Mouse (Mus musculus): Measurements from ENCODE around the gene 6330409D20Rik. TPM values are rescaled to one million over a fixed set of nuclear protein-coding genes. Genes with fewer than 3 reads are reported as not detected.

The 6330409D20Rik gene
- polyA plus RNA-seq, 1 experiment from 2014 or later: 0.43 TPM

GRCm38 (mm10) chr2:32700966-32701743, 39.7 kb downstream of the 6330409D20Rik start:
- no peak; the same call in 1 of the 2 replicates for ATAC-seq (ENCODE audit: low read depth)
- Histone ChIP-seq H3K9me3 (ENCODE audit: control insufficient read depth, low read length) (no peaks in the 10 kb centered on the region), H3K27ac (ENCODE audit: low read length) (no peak overlapping the region), H3K4me1 (replicated peaks; ENCODE audit: control insufficient read depth, insufficient read depth, low read length) (no peaks in the 10 kb centered on the region), H3K27me3 (ENCODE audit: control insufficient read depth, insufficient read depth, low read depth, low read length) (no peaks in the 10 kb centered on the region), H3K4me2 (ENCODE audit: low read depth, low read length) (no peak overlapping the region), H3K9ac (ENCODE audit: low read length) (no peak overlapping the region), H3K36me3 (ENCODE audit: control insufficient read depth, insufficient read depth, low read length) (peaks cover 24% of the 10 kb centered on the region), H3K4me3 (ENCODE audit: low read length) (no peak overlapping the region)
- WGBS: 80% methylated on average over 14 of the region's 14 CpGs

- Histone ChIP-seq H3K4me1 (replicated peaks; ENCODE audit: control insufficient read depth, insufficient read depth, low read length) (0 out of 2 replicates have a peak, but pooled peaks cover 1% of the 10 kb centered on the region), H3K36me3 (ENCODE audit: control insufficient read depth, insufficient read depth, low read length) (peaks cover 13% of the 10 kb centered on the region), H3K27me3 (ENCODE audit: control insufficient read depth, insufficient read depth, low read depth, low read length) (no peaks in the 10 kb centered on the region), H3K4me3 (ENCODE audit: low read length) (no peak overlapping the region), H3K9ac (ENCODE audit: low read length) (no peak overlapping the region), H3K4me2 (ENCODE audit: low read depth, low read length) (no peak overlapping the region), H3K27ac (ENCODE audit: low read length) (no peak overlapping the region), H3K9me3 (ENCODE audit: control insufficient read depth, low read length) (no peaks in the 10 kb centered on the region)
- ATAC-seq (ENCODE audit: low read depth): no peak
- WGBS: 74% methylated on average over 6 of the region's 6 CpGs
Measured at GRCm38 (mm10) chr2:32699680-32700079, 41.1 kb downstream of the 6330409D20Rik start.

GRCm38 (mm10) chr2:32694691-32695090, 46.1 kb downstream of the 6330409D20Rik start:
- 79% methylated on average over 12 of the region's 12 CpGs for WGBS
- ATAC-seq (ENCODE audit: low read depth): no peak
- H3K4me3 ChIP-seq (ENCODE audit: low read length): peak overlapping the region; percentile 84

GRCm38 (mm10) chr2:32693823-32694411, 46.9 kb downstream of the 6330409D20Rik start:
- peak; percentile 98 for ATAC-seq (ENCODE audit: low read depth)
- Histone ChIP-seq H3K9ac (ENCODE audit: low read length) (peak overlapping the region; percentile 93), H3K27ac (ENCODE audit: low read length) (peak overlapping the region; percentile 86), H3K4me3 (ENCODE audit: low read length) (peak overlapping the region; percentile 84), H3K4me2 (ENCODE audit: low read depth, low read length) (peak overlapping the region; percentile 83), H3K9me3 (ENCODE audit: control insufficient read depth, low read length) (no peaks in the 10 kb centered on the region), H3K36me3 (ENCODE audit: control insufficient read depth, insufficient read depth, low read length) (no peaks in the 10 kb centered on the region), H3K27me3 (ENCODE audit: control insufficient read depth, insufficient read depth, low read depth, low read length) (no peaks in the 10 kb centered on the region), H3K4me1 (replicated peaks; ENCODE audit: control insufficient read depth, insufficient read depth, low read length) (peaks cover 21% of the 10 kb centered on the region)
- WGBS: under 1% methylated on average over 51 of the region's 51 CpGs

More at GRCm38 (mm10) chr2:32694691-32695090, 46.1 kb downstream of the 6330409D20Rik start:
- Histone ChIP-seq H3K27ac (ENCODE audit: low read length) (peak overlapping the region; percentile 64; the same call in 1 of the 2 replicates), H3K9me3 (ENCODE audit: control insufficient read depth, low read length) (no peaks in the 10 kb centered on the region), H3K27me3 (ENCODE audit: control insufficient read depth, insufficient read depth, low read depth, low read length) (no peaks in the 10 kb centered on the region), H3K4me2 (ENCODE audit: low read depth, low read length) (peak overlapping the region; percentile 63), H3K4me1 (replicated peaks; ENCODE audit: control insufficient read depth, insufficient read depth, low read length) (peaks cover 21% of the 10 kb centered on the region), H3K9ac (ENCODE audit: low read length) (peak overlapping the region; percentile 63), H3K36me3 (ENCODE audit: control insufficient read depth, insufficient read depth, low read length) (no peaks in the 10 kb centered on the region)

GRCm38 (mm10) chr2:32693282-32693681, 47.5 kb downstream of the 6330409D20Rik start:
- H3K4me2 ChIP-seq (ENCODE audit: low read depth, low read length): peak overlapping the region; percentile 83
- peak overlapping the region; percentile 93 for H3K9ac ChIP-seq (ENCODE audit: low read length)
- no peaks in the 10 kb centered on the region for H3K27me3 ChIP-seq (ENCODE audit: control insufficient read depth, insufficient read depth, low read depth, low read length)
- H3K4me1 ChIP-seq (replicated peaks; ENCODE audit: control insufficient read depth, insufficient read depth, low read length): peaks cover 21% of the 10 kb centered on the region
- no peaks in the 10 kb centered on the region for H3K9me3 ChIP-seq (ENCODE audit: control insufficient read depth, low read length)
- peak overlapping the region; percentile 86 for H3K27ac ChIP-seq (ENCODE audit: low read length)
- peak overlapping the region; percentile 84 for H3K4me3 ChIP-seq (ENCODE audit: low read length)
- no peak for ATAC-seq (ENCODE audit: low read depth)
- no peaks in the 10 kb centered on the region for H3K36me3 ChIP-seq (ENCODE audit: control insufficient read depth, insufficient read depth, low read length)
- 11% methylated on average over 7 of the region's 7 CpGs for WGBS

GRCm38 (mm10) chr2:32692496-32692895, 48.3 kb downstream of the 6330409D20Rik start:
- Histone ChIP-seq H3K4me3 (ENCODE audit: low read length) (0 out of 2 replicates have a peak overlapping the region, but pooled peaks have one; percentile 84), H3K4me1 (replicated peaks; ENCODE audit: control insufficient read depth, insufficient read depth, low read length) (peaks cover 21% of the 10 kb centered on the region), H3K27ac (ENCODE audit: low read length) (no peak overlapping the region), H3K4me2 (ENCODE audit: low read depth, low read length) (peak overlapping the region; percentile 83), H3K9ac (ENCODE audit: low read length) (0 out of 2 replicates have a peak overlapping the region, but pooled peaks have one; percentile 93), H3K9me3 (ENCODE audit: control insufficient read depth, low read length) (no peaks in the 10 kb centered on the region), H3K36me3 (ENCODE audit: control insufficient read depth, insufficient read depth, low read length) (peaks cover 5% of the 10 kb centered on the region; the same call in 1 of the 2 replicates), H3K27me3 (ENCODE audit: control insufficient read depth, insufficient read depth, low read depth, low read length) (no peaks in the 10 kb centered on the region)
- WGBS: 89% methylated on average over 14 of the region's 14 CpGs
- ATAC-seq (ENCODE audit: low read depth): no peak

- H3K27ac ChIP-seq (ENCODE audit: low read length): 0 out of 2 replicates have a peak overlapping the region, but pooled peaks have one; percentile 10
- H3K36me3 ChIP-seq (ENCODE audit: control insufficient read depth, insufficient read depth, low read length): peaks cover 15% of the 10 kb centered on the region
- WGBS: 63% methylated on average over 11 of the region's 11 CpGs
- H3K4me3 ChIP-seq (ENCODE audit: low read length): no peak overlapping the region
- ATAC-seq (ENCODE audit: low read depth): no peak
- no peak overlapping the region for H3K4me2 ChIP-seq (ENCODE audit: low read depth, low read length)
- no peaks in the 10 kb centered on the region for H3K27me3 ChIP-seq (ENCODE audit: control insufficient read depth, insufficient read depth, low read depth, low read length)
- peaks cover 21% of the 10 kb centered on the region for H3K4me1 ChIP-seq (replicated peaks; ENCODE audit: control insufficient read depth, insufficient read depth, low read length)
- no peaks in the 10 kb centered on the region for H3K9me3 ChIP-seq (ENCODE audit: control insufficient read depth, low read length)
- no peak overlapping the region for H3K9ac ChIP-seq (ENCODE audit: low read length)
Measured at GRCm38 (mm10) chr2:32691041-32691440, 49.8 kb downstream of the 6330409D20Rik start.

- WGBS: 26% methylated on average over 5 of the region's 5 CpGs
- H3K9me3 ChIP-seq (ENCODE audit: control insufficient read depth, low read length): no peaks in the 10 kb centered on the region
- H3K36me3 ChIP-seq (ENCODE audit: control insufficient read depth, insufficient read depth, low read length): peaks cover 24% of the 10 kb centered on the region
- ATAC-seq (ENCODE audit: low read depth): no peak
- no peak overlapping the region for H3K4me3 ChIP-seq (ENCODE audit: low read length)
- H3K27me3 ChIP-seq (ENCODE audit: control insufficient read depth, insufficient read depth, low read depth, low read length): no peaks in the 10 kb centered on the region
- H3K9ac ChIP-seq (ENCODE audit: low read length): no peak overlapping the region
- peaks cover 18% of the 10 kb centered on the region for H3K4me1 ChIP-seq (replicated peaks; ENCODE audit: control insufficient read depth, insufficient read depth, low read length)
- H3K4me2 ChIP-seq (ENCODE audit: low read depth, low read length): no peak overlapping the region
- no peak overlapping the region for H3K27ac ChIP-seq (ENCODE audit: low read length)
Measured at GRCm38 (mm10) chr2:32689420-32689819, 51.4 kb downstream of the 6330409D20Rik start.

GRCm38 (mm10) chr2:32687562-32687961, 53.3 kb downstream of the 6330409D20Rik start:
- Histone ChIP-seq H3K9me3 (ENCODE audit: control insufficient read depth, low read length) (no peaks in the 10 kb centered on the region), H3K9ac (ENCODE audit: low read length) (no peak overlapping the region), H3K4me1 (replicated peaks; ENCODE audit: control insufficient read depth, insufficient read depth, low read length) (peaks cover 9% of the 10 kb centered on the region), H3K27me3 (ENCODE audit: control insufficient read depth, insufficient read depth, low read depth, low read length) (no peaks in the 10 kb centered on the region), H3K27ac (ENCODE audit: low read length) (no peak overlapping the region), H3K36me3 (ENCODE audit: control insufficient read depth, insufficient read depth, low read length) (peaks cover 35% of the 10 kb centered on the region), H3K4me3 (ENCODE audit: low read length) (no peak overlapping the region), H3K4me2 (ENCODE audit: low read depth, low read length) (no peak overlapping the region)
- ATAC-seq (ENCODE audit: low read depth): no peak
- WGBS: 94% methylated on average over 8 of the region's 8 CpGs

Measured in lung, embryonic 16.5 days (tissue).